Mouse (Mus musculus) heart, adult 11 months (tissue): ENCODE results near the gene Borcs8.

ENCODE experiments used
- DNase-seq: peaks from one replicate; pipeline ENCODE4 v3.0.0; 2022

The Borcs8 gene

DNA sequence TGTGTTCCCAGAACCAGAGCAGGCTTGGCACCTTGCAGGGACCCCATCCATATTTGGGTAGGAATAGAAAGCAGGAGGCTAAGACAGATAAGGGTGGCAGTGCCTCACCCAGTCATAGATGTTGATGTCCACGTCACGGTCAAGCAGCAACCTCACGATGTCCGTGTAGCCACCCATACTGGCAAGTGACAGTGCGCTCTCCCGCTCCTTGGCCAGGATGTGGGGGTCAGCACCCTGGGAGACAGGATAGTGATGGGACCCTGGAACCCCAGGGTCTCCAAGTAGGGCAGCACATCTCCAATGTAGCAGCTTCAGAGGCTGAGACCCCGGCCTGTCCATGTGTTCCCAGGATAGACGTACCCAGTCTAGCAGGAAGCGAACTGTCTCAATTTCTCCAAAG is 4.4 kb upstream of the Borcs8 start:
- peak; percentile 91 for DNase-seq

DNA sequence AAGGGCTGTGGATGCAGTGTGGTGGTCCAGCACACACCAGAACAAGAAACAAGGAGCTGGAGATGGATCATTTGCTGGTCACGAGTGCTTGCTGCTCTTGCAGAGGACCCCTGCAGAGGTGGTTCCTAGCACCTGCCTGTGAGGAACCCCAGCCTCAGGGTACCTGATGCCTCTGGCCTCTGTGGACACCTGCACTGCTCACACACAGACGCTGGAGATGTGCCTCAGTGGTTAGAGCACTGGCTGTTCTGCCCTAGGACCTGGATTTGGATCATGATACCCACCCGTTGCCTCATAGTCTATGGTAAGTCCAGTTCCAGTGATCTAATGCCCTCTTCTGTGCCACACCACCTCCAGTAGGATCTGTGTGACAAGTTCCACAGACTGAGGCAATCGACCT is 2.7 kb upstream of the Borcs8 start:
- peak; percentile 88 for DNase-seq

DNA sequence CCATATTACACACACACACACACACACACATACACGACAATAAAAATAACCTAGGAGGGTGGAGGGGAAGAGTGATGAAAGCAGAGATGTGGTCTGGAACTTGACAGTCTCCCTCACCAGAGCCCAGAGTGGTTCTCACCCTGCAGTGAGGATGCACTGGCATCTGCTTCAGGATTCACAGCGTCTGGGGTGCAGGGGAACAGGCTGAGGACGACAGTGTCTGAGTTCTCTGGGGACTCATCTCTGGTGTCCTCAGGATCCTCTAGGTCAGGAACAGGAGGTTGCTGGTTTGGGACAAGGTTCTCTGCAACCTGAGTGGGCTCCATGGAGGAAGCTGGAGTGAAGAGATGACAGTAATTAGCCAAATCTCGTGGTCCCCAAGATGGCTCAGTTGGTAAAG is 1.4 kb upstream of the Borcs8 start:
- peak; percentile 91 for DNase-seq

DNA sequence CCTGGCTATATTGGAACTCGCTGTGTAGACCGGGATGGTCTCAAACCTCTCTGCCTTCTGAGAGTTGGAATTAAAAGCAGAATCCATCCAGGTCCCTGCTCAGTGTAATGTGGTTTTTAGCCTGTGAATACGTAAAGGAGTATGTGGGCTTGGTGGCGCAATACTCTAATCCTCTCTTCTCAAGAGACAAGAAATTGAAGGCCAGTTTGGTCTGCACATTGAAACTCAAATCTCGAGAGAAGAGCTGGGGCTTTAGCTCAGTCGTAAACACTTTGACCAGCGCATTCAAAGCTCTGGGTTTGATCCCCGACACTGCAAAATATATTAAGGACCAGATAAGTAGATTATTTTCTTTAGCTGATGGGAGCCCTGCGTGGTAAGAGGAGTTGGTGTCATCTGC is 682 bp downstream of the Borcs8 start:
- no peak for DNase-seq

DNA sequence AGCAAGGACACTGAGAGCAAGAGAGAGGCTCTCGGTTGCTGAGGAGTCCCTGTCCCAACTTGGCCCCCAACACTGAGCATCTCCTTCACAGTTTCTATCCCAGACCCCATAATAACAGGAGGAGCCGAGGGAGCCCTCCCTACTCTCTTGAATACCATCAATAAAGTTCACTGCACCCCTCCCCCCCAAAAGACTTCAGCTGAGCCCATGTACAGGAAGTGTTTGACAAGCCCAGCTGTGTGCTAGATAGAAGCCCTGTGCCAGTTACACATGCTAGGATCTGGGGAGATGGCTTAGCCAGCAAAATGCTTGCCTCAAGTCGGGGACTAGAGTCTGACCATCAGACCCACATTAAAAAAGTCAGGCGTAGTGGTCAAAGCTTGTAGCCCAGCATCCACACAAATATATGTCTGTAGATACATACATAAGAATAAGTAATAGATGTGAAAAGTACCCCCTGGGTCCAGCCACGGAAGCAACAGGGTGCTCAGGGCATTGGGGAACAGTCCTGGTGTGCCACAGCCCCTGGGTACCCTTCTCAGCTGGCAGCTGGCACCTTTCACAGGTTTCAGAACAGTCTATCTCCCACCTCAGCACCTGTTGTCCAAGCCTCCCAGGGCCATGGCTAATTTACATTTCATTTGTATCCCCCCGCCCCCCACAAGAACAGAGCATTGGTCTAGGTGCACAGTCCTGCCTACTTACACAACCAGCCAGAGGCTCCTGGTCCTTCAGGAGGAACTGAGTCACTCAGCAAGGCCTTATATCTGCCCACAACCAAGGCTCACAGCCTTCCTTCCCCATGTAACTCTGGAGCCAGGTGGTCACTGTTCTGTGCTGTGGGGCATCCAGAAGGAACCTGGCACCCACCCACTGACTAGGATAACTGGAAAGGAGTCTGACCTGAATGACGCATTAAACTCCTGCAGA is 8.6 kb downstream of the Borcs8 start:
- DNase-seq: no peak

DNA sequence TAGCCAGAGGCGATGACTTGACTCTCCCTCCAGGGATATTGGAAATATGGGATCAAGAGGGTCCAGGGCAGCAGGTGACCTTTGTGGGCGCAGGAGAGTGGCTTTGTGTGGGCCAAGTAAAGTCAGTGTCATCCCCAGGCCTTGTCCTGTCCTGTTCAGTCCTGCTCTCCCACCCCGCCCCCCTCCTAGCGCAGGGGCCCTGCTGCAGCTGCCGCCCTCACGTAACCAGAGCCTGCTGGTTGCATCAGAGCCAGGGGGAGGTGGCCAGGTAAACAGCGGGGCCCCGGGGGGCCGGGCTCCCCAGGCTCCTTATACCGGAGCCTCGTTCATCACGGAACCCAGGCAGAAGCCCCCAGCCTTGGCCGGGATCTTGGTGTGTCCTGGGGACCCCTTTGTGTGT is 10.9 kb downstream of the Borcs8 start:
- DNase-seq: no peak

DNA sequence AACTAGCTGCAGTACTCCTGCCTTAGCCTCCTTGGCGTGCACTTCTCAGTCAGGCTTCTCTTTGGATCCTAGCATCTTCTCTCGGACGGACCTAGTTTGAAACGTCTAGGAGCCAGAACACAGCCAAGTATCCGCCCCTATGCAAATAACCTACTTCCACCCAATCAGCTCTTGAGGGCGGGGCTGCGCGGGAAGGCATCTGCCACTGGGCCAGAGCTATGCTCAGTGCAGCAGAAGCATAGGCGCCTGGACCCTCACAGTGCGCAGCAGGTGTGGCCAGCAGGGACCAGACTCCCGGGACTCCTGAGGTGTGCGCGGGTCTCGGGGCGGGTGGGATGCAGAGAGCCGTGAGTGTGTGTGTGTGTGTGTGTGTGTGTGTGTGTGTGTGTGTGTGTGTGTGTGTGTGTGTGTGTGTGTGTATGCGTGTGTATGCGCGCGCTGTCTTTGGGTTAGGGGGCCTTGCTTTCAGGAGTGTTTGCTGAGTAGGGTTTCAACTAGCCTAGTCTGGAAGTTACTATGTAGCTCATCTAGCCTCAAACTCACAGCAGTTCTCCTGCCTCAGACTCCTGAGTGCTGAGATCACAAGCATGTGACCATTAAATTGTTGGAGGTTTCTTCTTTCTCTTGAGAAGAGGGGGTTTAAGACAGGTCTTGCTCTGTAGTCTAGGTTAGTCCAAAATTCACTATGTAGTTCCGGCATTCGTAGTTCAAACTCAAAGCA is 13.4 kb downstream of the Borcs8 start:
- peak; percentile 96 for DNase-seq

DNA sequence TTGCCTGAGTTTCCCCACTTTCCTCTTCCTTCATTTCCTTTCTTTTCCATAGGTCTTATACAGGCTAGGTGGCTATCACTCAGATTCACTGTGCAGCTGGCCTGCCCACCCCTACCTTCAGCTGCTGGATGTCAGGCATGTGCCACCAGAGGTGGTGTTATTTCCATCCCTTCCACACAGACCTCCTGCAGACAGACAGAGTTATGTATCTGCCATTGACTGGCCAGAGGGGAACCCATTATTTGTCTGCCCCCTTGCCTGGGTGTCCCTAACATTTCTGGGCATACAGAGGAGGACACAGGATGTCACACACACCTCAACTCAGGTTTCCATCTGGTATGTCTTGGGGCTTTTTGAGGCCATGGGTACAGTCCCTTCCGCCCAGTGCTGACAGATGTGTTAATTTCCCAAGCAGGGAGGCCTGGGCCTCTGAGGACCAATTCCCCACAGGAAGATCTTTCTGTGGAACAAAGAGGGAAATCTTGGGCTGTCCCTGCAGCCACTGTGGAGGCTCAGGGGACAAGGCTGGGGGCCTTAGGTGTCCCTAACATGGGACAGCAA is 18.0 kb downstream of the Borcs8 start:
- DNase-seq: peak; percentile 86

DNA sequence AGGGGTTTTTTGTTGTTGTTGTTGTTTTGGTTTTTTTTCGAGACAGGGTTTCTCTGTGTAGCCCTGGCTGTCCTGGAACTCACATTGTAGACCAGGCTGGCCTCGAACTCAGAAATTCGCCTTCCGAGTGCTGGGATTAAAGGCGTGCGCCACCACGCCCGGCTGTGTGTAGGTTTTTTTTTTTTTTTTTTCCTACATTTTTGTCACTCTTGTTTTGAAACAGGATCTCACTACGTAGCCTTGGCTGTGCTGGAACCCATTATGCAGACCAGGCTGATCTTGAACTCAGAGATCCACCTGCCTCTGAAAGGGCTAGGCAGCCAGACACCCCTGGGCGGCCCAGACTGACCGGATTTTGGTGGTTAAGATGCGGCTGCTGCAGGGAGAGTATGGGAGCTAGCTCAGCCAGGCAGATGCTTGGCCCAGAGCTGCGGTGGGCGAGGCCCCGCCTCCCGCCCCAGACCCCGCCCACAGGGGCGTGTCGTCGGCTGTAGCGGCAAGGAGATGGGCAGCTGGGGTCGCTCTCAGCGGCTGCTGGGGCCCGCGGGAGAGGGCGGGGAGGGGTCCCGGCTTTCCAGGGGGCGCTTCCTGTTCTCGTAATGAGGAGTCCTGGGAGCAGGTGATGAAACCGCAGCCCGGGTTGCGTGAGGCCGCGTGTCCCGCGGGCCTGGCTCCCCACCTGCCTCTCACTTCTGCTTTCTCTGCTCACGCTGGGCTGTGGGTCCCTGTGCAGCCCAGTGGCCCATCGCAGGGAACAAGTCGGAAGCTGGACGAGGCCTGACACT is 19.0 kb downstream of the Borcs8 start:
- peak; percentile 94 for DNase-seq

DNA sequence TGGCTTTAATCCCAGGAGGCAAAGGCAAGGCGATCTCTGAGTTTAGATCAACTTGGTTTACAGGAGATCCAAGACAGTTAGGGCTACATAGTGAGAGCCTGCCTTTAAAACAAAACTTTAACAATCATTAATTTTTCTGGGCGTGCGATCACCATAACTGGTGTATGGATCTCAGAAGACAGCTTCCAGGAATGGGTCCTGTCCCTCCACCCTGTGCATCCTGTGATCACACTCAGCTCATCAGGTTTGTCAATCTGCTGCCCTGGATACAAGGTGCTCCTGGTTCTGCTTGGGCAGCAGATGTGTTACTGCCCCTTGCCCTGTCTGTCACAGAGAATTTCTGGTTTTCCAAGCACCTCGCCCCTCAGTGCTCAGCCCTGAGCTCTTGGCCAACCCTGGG is 19.9 kb downstream of the Borcs8 start:
- DNase-seq: no peak

DNA sequence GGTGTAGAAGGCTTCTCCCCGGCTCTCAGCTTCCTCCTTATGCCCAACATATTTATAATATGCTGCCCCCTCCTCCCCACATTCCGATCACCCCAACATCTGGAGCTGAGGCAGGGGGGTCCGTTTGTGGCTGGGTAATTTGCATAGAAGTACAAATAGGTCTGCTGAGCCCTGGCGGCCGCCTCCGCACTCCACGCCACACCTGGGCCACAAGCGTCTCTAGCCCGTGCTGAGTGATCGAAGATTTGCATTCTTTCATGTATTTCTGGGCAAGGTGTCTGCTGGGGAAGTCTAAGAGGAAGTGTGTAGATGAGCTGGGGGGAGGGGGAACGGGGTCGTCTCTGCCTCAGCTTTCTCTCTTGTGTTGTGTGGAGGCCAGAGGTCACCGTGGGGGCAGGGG is 20.7 kb downstream of the Borcs8 start:
- no peak for DNase-seq

DNA sequence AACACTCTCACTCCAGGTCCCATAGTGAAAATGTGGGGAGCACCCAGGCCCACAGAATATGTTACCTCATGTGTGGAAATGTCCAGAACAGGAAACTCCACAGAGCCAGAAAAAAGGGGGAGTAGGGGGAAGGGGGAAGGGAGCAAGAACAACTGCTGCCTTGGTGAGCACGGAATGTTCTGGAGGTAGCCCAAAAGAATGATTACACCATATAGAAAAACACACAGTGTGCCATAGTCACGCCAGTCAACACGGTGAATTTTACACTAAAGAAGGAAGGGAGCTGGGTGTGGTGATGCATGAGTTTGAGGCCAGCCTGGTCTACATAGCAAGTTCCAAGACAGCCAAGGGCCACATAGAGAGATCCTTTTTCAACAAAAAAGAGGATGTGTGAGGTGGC is 24.0 kb downstream of the Borcs8 start:
- DNase-seq: no peak

DNA sequence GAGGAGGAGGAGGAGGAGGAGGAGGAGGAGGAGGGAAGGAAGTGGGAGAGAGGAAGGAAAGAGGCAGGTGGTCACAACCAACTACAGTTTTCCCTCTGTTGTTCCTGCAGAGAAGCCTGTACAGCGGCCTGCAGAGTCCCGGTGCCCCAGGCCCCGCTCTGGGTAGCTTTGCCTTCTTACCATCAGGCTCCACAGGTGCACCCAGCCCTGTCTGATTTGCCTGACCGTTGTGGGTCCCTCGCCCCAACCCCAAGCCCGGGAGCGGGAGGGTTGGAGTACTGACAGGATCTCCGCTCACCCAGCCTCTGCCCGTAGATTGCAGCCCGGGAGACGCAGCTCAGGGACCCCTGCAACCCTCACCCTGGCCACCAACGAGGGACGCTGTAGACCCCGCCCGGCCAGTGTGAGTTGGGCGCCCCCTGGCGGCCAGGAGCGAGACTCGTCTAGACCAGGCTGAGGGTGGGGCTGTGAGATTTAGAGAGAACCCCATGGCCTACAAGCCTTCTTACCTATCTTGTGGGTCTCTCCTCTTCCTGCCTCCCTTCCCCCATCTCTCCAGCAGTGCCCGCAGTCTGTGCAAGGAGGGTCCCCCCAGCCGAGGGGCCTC is 27.3 kb downstream of the Borcs8 start:
- DNase-seq: peak; percentile 95

DNA sequence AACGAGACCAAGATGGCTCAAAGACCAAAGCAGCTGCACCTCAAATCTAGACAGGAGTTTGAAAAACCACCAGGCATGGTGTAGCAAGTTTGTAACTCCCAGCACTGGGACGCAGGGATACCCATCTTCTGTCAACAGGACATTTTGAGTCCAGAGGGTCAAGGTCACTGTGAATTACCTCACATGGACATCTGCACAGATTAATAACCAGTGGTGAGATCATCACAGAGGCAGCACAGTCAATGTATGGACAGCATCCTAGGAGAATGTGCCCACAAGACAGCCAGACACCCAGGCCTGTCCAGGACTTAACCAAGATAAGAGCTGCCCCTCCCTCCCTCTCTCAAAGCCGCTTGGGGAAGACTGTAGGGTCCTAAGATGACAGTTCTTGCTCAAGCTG is 30.8 kb downstream of the Borcs8 start:
- no peak for DNase-seq

DNA sequence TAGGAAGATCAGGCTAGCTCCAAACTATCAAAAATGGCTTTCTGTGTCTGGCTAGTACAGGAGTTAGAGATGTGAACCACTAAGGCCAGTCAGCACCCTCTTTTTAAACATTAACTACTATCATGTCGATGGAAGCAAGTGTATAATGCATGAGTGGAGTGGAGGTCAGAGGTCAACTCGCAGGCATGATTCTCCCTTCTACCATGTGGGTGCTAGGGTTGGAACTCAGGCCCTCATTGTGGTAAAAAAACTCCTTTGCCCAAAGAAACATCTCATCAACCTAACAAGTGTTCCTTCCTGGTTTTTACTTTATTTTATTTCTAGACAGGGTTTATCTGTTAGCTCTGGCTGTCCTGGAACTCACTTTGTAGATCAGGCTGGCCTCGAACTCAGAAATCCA is 31.4 kb downstream of the Borcs8 start:
- DNase-seq: no peak

DNA sequence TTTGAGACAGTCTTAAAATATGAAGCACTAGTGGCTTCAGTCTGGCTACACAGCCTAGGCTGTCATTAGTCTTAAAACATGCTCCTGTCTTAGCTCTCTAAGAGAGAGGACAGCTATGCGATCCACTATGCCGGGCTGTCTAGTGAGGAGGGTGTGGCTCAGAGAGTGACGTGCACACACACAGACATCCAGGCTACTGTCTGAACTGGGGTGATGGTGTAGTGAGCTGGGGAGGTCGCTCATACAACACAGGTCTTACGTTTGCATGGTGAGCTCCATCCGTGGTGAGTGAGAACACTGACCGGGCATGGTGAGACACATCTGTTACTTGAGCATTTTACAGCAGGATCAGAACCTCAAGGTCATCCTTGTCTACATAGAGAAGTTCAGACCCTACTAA is 31.9 kb downstream of the Borcs8 start:
- peak; percentile 85 for DNase-seq

DNA sequence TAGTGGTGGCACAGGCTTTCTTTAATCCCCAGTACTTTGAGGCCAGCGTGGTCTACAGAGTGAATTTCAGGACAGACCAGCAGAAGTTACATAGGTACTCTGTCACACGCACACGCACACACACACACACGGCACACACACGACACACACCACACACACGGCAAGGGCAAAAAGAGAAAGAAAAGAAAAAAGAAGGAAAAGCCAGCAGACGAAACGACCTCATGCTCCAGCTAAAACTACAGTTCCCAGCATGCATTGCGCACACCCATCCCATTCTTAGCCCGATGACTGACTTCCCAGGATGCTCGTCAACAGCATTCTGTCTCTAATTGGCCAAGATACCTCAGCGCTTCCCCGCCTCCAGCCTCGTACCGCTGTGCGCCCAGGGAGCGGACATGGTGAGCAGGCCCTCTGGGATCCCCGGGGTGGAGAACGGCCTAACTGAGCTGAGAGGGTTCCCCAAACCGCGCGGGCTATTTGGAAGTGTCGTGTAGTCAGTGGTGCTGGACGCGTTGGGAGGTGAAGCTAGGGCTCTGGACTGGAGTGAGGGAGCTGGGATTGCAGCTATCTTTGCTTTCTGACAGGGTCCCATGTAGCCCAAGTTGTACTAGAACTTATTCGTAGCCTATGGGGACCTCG is 32.9 kb downstream of the Borcs8 start, which contains the start of gene Tmem161a:
Tmem161a (plus strand) TSS at position 314 of the 639 bp plus-strand sequence.
- peak; percentile 100 for DNase-seq

DNA sequence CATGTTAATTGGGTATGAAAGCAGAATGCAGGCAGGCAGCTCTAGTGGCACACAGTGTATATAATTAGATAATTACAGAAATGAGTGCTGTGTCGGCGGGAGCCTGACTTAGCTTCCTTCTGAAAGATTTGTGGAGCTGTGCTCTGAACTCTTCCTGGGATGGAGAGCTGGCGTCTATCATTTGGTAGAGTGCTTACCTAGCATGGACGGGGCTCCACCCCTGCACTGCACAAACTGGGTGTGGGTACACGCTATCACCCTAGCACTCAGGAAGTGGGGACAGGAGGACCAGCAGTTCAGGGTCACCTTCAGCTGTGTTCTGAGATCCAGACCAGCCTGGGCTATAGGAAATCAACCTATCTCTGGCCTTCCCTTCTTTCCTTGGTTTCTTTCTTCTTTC is 34.0 kb downstream of the Borcs8 start:
- no peak for DNase-seq

DNA sequence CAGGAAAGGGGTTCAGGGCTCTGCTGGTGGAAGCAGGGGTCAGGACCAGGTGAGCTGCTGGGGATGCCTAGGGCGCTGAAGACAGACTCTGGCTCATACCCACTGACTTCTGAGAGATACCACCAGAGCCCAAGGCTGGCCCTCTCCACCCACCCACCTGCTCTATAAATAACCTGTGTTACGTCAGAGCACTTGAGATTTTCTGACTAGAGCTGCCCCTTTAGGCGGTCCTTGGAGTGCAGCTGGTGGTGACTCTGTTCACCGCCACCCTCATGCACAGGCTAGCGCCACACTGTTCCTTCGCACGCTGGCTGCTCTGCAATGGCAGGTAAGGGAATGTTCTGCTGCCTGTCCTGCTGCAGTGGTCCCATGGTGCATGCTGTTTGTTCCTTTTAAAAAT is 34.8 kb downstream of the Borcs8 start:
- DNase-seq: peak; percentile 91

DNA sequence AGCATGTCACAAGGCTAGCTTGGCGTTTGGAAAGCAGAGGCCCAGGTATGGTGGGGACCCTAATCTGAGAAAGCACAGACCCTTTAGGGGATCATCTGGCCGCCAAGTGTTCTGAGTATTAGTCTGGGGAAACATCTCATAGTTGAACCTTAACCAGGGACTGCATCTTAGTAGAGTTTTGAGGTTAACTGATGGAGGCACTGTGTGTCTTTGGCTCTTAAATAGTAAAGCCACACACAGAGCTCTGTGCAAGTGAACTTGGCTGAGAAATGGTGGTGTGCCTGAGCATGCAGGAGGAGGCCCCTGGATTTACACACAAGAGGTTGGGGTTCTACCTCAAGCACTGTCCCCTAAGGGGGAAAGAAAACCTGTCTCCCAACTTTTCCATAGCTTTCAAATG is 38.9 kb downstream of the Borcs8 start:
- no peak for DNase-seq

DNA sequence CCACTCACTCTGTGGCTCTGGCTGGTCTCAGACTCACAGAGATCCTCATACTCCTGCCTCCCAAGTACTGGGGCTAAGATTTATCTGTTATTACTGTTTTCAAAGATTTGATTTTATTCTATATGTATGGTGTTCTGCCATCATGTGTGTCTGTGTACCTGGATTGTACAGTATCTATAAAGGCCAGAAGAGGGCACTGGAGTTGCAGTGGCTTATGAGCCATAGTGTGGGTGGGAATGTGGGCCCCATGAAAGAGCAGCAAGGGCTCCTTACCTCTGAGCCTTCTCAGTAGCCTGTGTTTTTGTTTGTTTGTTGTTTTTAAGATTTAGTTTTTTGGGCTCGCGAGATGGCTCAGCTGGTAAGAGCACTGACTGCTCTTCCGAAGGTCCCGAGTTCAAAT is 39.8 kb downstream of the Borcs8 start:
- no peak for DNase-seq
